Mouse (Mus musculus) hindbrain, embryonic 16.5 days (tissue): ENCODE measurements around the gene Reg4. TPM values are rescaled to one million over a fixed set of nuclear protein-coding genes. Genes with fewer than 3 reads are reported as not detected.

Source experiments
- ATAC-seq: fragments of 200-750 bp; cut with Nextera tagmentation; 2 replicates; pipeline ENCODE4 v1.8.0; 2017; ENCODE audit warnings: moderate TSS enrichment, moderate library complexity
- H3K27ac ChIP-seq: fragments of 300-500 bp; sonication (generic); 2 replicates; pipeline ENCODE4 v1.5.1; 2014; ENCODE audit warnings: low read depth, mild to moderate bottlenecking, control low read depth, low read length, moderate library complexity
- H3K27me3 ChIP-seq: fragments of 300-500 bp; sonication (generic); replicated peaks from 2 replicates; pipeline ENCODE4 v1.6.1; 2014; ENCODE audit warnings: low read length; ENCODE audit not compliant: control insufficient read depth, insufficient read depth
- H3K36me3 ChIP-seq: fragments of 300-500 bp; sonication (generic); 2 replicates; pipeline ENCODE4 v1.6.1; 2014; ENCODE audit warnings: mild to moderate bottlenecking, low read length, moderate library complexity, mixed read lengths; ENCODE audit not compliant: control insufficient read depth, insufficient read depth
- H3K4me1 ChIP-seq: fragments of 300-500 bp; sonication (generic); 2 replicates; pipeline ENCODE4 v1.6.1; 2014; ENCODE audit warnings: low read depth, low read length; ENCODE audit not compliant: control insufficient read depth, insufficient read depth
- H3K4me2 ChIP-seq: fragments of 300-500 bp; sonication (generic); 2 replicates; pipeline ENCODE4 v1.6.1; 2014; ENCODE audit warnings: mild to moderate bottlenecking, low read length, control low read depth, moderate library complexity
- H3K4me3 ChIP-seq: fragments of 300-500 bp; sonication (generic); 2 replicates; pipeline ENCODE4 v1.5.1; 2014; ENCODE audit warnings: mild to moderate bottlenecking, low read length, control low read depth, moderate library complexity
- H3K9ac ChIP-seq: fragments of 300-500 bp; sonication (generic); 2 replicates; pipeline ENCODE4 v1.6.1; 2014; ENCODE audit warnings: low read depth, mild to moderate bottlenecking, control low read depth, low read length, moderate library complexity
- H3K9me3 ChIP-seq: fragments of 300-500 bp; sonication (generic); 2 replicates; pipeline ENCODE4 v1.6.1; 2014; ENCODE audit warnings: mild to moderate bottlenecking, low read length, moderate library complexity; ENCODE audit not compliant: control insufficient read depth
- WGBS: fragments of 180-500 bp; shearing (Covaris S2); extraction: QIAGEN DNeasy Blood & Tissue Kit; methylation state at CpG from one replicate; pipeline ENCODE4 v1.1.7; 2014; 5-methylcytosine and 5-hydroxymethylcytosine counted together
- polyA plus RNA-seq: library from polyadenylated mRNA; unstranded; fragments of >200 nt; fragmentation: Nextera tagmentation; extraction: Ambion mirVana; gene quantifications from 2 replicates; pipeline ENCODE4 v1.2.1, GENCODE M21; 2015

The Reg4 gene
- polyA plus RNA-seq, 1 experiment from 2014 or later: not detected

DNA sequence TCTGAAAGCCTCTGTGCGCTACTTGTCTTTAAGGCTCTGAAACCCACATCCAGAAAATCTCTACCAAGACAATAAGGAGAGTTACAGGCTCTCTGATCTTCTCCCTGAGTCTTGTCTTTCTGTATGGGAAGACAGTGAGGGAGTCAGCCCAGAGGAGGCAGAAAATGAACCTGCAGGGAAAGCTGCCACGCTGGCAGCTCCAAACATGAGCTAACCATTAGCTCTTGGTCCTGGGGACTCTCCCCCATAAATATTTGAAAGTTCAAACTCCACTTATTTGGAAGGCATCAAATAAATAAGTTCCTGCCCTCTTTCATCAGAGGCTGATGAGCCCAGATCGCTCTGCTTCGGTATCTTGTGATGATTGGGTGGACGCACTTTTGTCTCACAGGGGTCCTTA lies 61.2 kb downstream of the Reg4 start:
- H3K9ac ChIP-seq: no peak overlapping the region

More for the DNA sequence above, 61.2 kb downstream of the Reg4 start:
- Histone ChIP-seq H3K4me1 (peaks cover 2% of the 10 kb centered on the region; the same call in 1 of the 2 replicates), H3K4me2 (no peak overlapping the region), H3K9me3 (no peaks in the 10 kb centered on the region), H3K27ac (no peak overlapping the region), H3K4me3 (no peak overlapping the region), H3K36me3 (no peaks in the 10 kb centered on the region), H3K27me3 (no peaks in the 10 kb centered on the region)
- ATAC-seq: no peak
- WGBS: 95% methylated on average over 5 of the region's 5 CpGs

Other genes starting within 250 kb of the Reg4 start
- 7.6 and 12.1 TPM in 2 replicates for gene Notch2, start 208.6 kb upstream of the Reg4 start, polyA plus RNA-seq
- not detected in 2 replicates for gene Adam30, start 61.5 kb upstream of the Reg4 start, polyA plus RNA-seq
- 24.8 and 29.7 TPM in 2 replicates for gene Hmgcs2, start 58.3 kb downstream of the Reg4 start, polyA plus RNA-seq
- gene Phgdh, start 117.8 kb downstream of the Reg4 start, polyA plus RNA-seq: 197 and 219 TPM in 2 replicates
- 14.4 and 15.1 TPM in 2 replicates for gene Zfp697, start 160.3 kb downstream of the Reg4 start, polyA plus RNA-seq
- gene Gm4450, start 235.0 kb downstream of the Reg4 start, polyA plus RNA-seq: 0.19 TPM in 1 of 2 replicates, not detected in the other